Mouse (Mus musculus): ENCODE results near the gene Abca13. TPM values are rescaled to one million over a fixed set of nuclear protein-coding genes. Genes with fewer than 3 reads are reported as not detected.

Abca13 gene
- polyA plus RNA-seq (2015; fragmentation: Illumina TruSeq; extraction: RNeasy Lipid Tissue Mini Kit (QIAGEN cat#74804); ENCODE audit: insufficient read depth, low replicate concordance) = 0.04 TPM

DNA sequence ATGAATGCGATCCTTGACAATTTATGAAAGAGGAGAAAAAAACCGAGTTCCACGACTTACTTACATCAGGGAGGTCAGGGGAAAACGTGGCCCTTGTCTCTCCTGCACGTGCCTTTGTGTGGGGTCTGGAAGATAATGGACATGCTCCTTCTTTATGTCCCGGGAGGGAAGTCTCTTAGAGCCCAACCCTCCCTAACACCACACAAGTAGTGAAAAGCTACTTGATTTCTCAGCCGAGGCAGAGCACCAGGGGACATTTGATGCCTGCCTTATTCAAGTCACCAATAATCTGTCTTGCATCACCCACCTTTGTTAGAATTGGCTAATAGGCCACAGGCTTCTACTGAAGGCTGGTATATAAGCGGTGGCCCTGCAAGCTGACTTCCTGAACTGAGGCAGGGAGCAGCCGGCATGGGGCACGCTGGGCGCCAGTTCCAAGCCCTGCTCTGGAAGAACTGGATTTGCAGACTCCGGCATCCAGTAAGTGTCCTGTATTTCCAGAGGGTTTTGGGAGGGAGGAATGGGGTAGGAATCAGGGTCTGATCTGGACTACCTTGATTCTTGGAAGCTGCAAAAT is at the start of gene Abca13:
TSS of gene Abca13 (plus strand) at position 388 of the 577 bp plus-strand sequence.

Other genes starting within 250 kb of the Abca13 start
- gene Pkd1l1, start 218.7 kb upstream of the Abca13 start, polyA plus RNA-seq (2015; fragmentation: Illumina TruSeq; extraction: RNeasy Lipid Tissue Mini Kit (QIAGEN cat#74804); ENCODE audit: insufficient read depth, low replicate concordance) = 0.06 TPM
- 17.5 TPM for gene Hus1, start 180.8 kb upstream of the Abca13 start, polyA plus RNA-seq (2015; fragmentation: Illumina TruSeq; extraction: RNeasy Lipid Tissue Mini Kit (QIAGEN cat#74804); ENCODE audit: insufficient read depth, low replicate concordance)
- gene Gm11992, start 143.3 kb upstream of the Abca13 start, polyA plus RNA-seq (2015; fragmentation: Illumina TruSeq; extraction: RNeasy Lipid Tissue Mini Kit (QIAGEN cat#74804); ENCODE audit: insufficient read depth, low replicate concordance) = not detected
- gene Sun3, start 143.0 kb upstream of the Abca13 start, polyA plus RNA-seq (2015; fragmentation: Illumina TruSeq; extraction: RNeasy Lipid Tissue Mini Kit (QIAGEN cat#74804); ENCODE audit: insufficient read depth, low replicate concordance) = not detected
- gene Upp1, start 73.8 kb upstream of the Abca13 start, polyA plus RNA-seq (2015; fragmentation: Illumina TruSeq; extraction: RNeasy Lipid Tissue Mini Kit (QIAGEN cat#74804); ENCODE audit: insufficient read depth, low replicate concordance) = 3.5 TPM

Data from spleen, adult 10 weeks (tissue).